Mouse (Mus musculus) left cerebral cortex, adult 2 months (tissue): ENCODE data around the gene Olfr597. TPM values are rescaled to one million over a fixed set of nuclear protein-coding genes. Genes with fewer than 3 reads are reported as not detected.
"Not testable (repeated sequence)": the region's sequence is repeated elsewhere in the genome, so short reads cannot be mapped to it uniquely, and the experiment has no call there.

ENCODE experiments used
- DNase-seq, 2 experiments: peaks; one replicate each; pipeline ENCODE4 v3.0.0; 2021 to 2022; ENCODE audit warnings: low spot score in 2 of 2, mixed read lengths in 1 of 2; ENCODE audit errors: extremely low spot score in 1 of 2
- H3K27ac ChIP-seq: fragments of 200-600 bp; 2 replicates; pipeline ENCODE4 v1.8.1; 2022
- H3K4me3 ChIP-seq: fragments of 200-600 bp; 2 replicates; pipeline ENCODE4 v1.8.1; 2022
- CTCF ChIP-seq: fragments of 200-600 bp; IDR thresholded peaks from 2 replicates; pipeline ENCODE4 v1.8.1; 2022; ENCODE audit warnings: antibody characterized with exemption, mild to moderate bottlenecking, moderate library complexity
- intact Hi-C: fragments of 180-260 bp; cut with DNase I; formaldehyde crosslinking; loops from one replicate; pipeline ENCODE4 v1.15.1; 2025
- long read RNA-seq, 2 experiments: library from polyadenylated mRNA; stranded (forward); transcript quantifications; one replicate each; pipeline ENCODE4 v2.0.0; 2021; ENCODE audit warnings: borderline mapping rate in 2 of 2
- microRNA-seq, 2 experiments: library from miRNA; unstranded; fragments of <30 nt; microRNA quantifications; one replicate each; pipeline ENCODE4 v1.2.0; 2021
- total RNA-seq, 2 experiments: library from RNA; stranded (reverse); gene quantifications; 2 replicates each; pipeline ENCODE4 v1.2.3; 2021

The Olfr597 gene
- total RNA-seq = not detected
- long read RNA-seq, experiment 1 = 0 reads
- long read RNA-seq, experiment 2 = 0 reads

DNA sequence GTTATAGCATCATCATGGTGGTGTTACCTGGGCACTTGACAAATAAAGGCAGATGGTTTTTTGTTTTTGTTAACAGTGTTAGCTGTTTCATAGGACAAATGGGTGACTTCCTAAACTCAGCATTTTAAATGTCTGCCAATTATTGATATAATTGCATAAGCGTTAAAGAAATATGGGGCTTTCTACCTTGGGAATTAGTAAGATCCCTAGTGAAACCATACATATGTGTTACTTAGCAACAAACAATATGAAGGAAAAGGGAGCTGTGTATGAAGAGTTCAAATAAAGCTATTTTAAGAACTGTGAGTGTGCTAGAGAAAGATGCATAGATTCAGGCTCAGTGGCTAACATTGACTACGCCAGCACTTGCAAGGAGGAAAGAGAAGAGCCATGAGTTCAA, at the start of gene Olfr597:
Gene Olfr597, plus strand, starts transcription at position 301 of the 400 bp plus-strand sequence.
- DNase-seq, H3K27ac ChIP-seq, H3K4me3 ChIP-seq: not testable (repeated sequence)
- intact Hi-C loops = loop anchor here (5.0 kb wide), 1 partner anchor 56 kb away; no protein-coding TSS in a partner anchor

GRCm38 (mm10) chr7:103305348-103305747, 10.8 kb upstream of the Olfr597 start, which contains the start of gene Olfr596:
Olfr596 (plus strand) TSS chr7:103305648.
- DNase-seq, H3K4me3 ChIP-seq, intact Hi-C loops, H3K27ac ChIP-seq: not testable (repeated sequence)

DNA sequence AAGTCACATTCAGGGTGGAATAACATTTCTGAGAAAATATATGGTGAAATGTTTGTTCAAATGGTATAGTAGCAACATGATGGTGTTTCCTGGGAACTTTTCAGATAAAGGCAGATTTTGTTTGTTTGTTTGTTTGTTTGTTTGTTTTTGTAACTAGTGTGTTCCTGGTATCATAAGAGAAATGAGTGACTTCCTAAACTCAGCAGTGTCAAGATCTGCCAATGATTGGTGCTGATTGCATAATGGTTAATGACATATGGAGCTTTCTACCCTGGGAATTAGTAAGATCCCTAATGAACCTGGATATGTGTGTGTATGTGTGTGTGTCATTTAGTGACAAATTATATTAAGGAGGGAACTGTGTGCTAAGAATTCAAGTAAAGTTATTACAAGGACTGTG, 7.2 kb downstream of the Olfr597 start, which contains the start of gene Olfr598:
Gene Olfr598, plus strand, starts transcription at position 301 of the 400 bp plus-strand sequence.
- TF ChIP-seq CTCF = no peak
- H3K4me3 ChIP-seq = no peak within 1 kb of the TSS
- intact Hi-C loops = no loop called here
- DNase-seq = no peak
- no peak within 1 kb of the TSS for H3K27ac ChIP-seq

DNA sequence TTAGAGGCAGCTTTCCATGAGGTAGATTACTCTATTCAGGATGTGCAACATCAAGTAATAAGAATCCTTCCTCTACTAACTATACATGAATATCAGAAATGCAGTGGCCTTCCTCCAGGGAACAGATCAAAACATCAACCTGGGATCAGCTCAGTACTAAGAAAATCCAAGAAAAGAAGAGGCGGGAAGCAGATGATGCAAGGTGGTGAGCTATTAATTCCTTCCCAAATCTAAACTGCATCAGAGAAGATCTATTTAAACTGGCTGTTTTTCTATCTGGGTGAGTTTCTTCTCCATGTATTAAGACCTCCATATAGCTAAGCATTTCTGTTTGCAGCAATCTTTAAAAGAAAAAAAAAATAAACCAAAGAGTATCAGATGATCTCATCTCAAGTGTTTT, 19.5 kb downstream of the Olfr597 start, which contains the start of gene Olfr599:
Gene Olfr599, plus strand, starts transcription at position 301 of the 400 bp plus-strand sequence.
- no peak for TF ChIP-seq CTCF
- no peak for DNase-seq
- H3K27ac ChIP-seq = no peak within 1 kb of the TSS
- intact Hi-C loops = no loop called here
- H3K4me3 ChIP-seq = no peak within 1 kb of the TSS

GRCm38 (mm10) chr7:103349569-103349968, 33.5 kb downstream of the Olfr597 start, which contains the start of gene Olfr600:
Olfr600 (minus strand) TSS chr7:103349669.
- no peak for TF ChIP-seq CTCF
- intact Hi-C loops = no loop called here
- DNase-seq = no peak
- no peak within 1 kb of the TSS for H3K27ac ChIP-seq
- no peak within 1 kb of the TSS for H3K4me3 ChIP-seq

GRCm38 (mm10) chr7:103362555-103362954, 46.4 kb downstream of the Olfr597 start, which contains the start of gene Olfr601:
Olfr601 (minus strand) TSS chr7:103362655.
- intact Hi-C loops = no loop called here
- Histone ChIP-seq H3K27ac (no peak within 1 kb of the TSS), H3K4me3 (no peak within 1 kb of the TSS)
- no peak for DNase-seq
- TF ChIP-seq CTCF = no peak

Small RNA genes lying within 50 kb of the gene (microRNA-seq; reads per million reads assigned to microRNA genes)
- 0 reads per million in 2 experiments for gene Gm23550

Other genes starting within 250 kb of the Olfr597 start
- gene Olfr584, start 234.4 kb upstream of the Olfr597 start, total RNA-seq = not detected
- gene Olfr585, start 218.6 kb upstream of the Olfr597 start, total RNA-seq = not detected
- not detected for gene Olfr586, start 190.7 kb upstream of the Olfr597 start, total RNA-seq
- gene Olfr588-ps1, start 175.4 kb upstream of the Olfr597 start, total RNA-seq = not detected
- not detected for gene Olfr589, start 160.0 kb upstream of the Olfr597 start, total RNA-seq
- gene Olfr591, start 138.0 kb upstream of the Olfr597 start, total RNA-seq = not detected
- gene Olfr592, start 131.5 kb upstream of the Olfr597 start, total RNA-seq = not detected
- not detected for gene Olfr593, start 104.5 kb upstream of the Olfr597 start, total RNA-seq
- gene Olfr594, start 99.3 kb upstream of the Olfr597 start, total RNA-seq = not detected
- gene Usp17ld, start 63.8 kb upstream of the Olfr597 start, total RNA-seq = not detected
- not detected for gene Olfr596, start 10.7 kb upstream of the Olfr597 start, total RNA-seq
- not detected for gene Olfr598, start 7.3 kb downstream of the Olfr597 start, total RNA-seq
- gene Olfr599, start 19.6 kb downstream of the Olfr597 start, total RNA-seq = not detected
- not detected for gene Olfr600, start 33.4 kb downstream of the Olfr597 start, total RNA-seq
- gene Olfr601, start 46.3 kb downstream of the Olfr597 start, total RNA-seq = not detected
- not detected for gene Olfr603, start 69.9 kb downstream of the Olfr597 start, total RNA-seq
- gene Usp17lc, start 98.8 kb downstream of the Olfr597 start, total RNA-seq = not detected
- gene Olfr605, start 129.1 kb downstream of the Olfr597 start, total RNA-seq = not detected
- not detected for gene Olfr606, start 132.7 kb downstream of the Olfr597 start, total RNA-seq
- gene Olfr607, start 147.8 kb downstream of the Olfr597 start, total RNA-seq = not detected
- not detected for gene Olfr608, start 153.6 kb downstream of the Olfr597 start, total RNA-seq
- gene Olfr609, start 181.7 kb downstream of the Olfr597 start, total RNA-seq = not detected
- not detected for gene Olfr610, start 195.8 kb downstream of the Olfr597 start, total RNA-seq
- not detected for gene Olfr611, start 204.5 kb downstream of the Olfr597 start, total RNA-seq
- gene Olfr612, start 226.4 kb downstream of the Olfr597 start, total RNA-seq = not detected
- gene Olfr613, start 231.8 kb downstream of the Olfr597 start, total RNA-seq = not detected
- not detected for gene Olfr615, start 239.8 kb downstream of the Olfr597 start, total RNA-seq